Mouse (Mus musculus) layer of hippocampus, postnatal 36 days (tissue): ENCODE results near the gene Snrnp27. TPM values are rescaled to one million over a fixed set of nuclear protein-coding genes. Genes with fewer than 3 reads are reported as not detected.
A peak's percentile ranks its signal among the peaks of the same experiment; 100 is the strongest.

Experiments used
- DNase-seq, 2 experiments: peaks; one replicate each; pipeline ENCODE4 v3.0.0; 2022
- total RNA-seq, 2 experiments: library from RNA; stranded (reverse); gene quantifications; 2 replicates each; pipeline ENCODE4 v1.2.3; 2021

Gene Snrnp27
- 10 to 100 TPM; 59.1 to 62.8 TPM for total RNA-seq

DNA sequence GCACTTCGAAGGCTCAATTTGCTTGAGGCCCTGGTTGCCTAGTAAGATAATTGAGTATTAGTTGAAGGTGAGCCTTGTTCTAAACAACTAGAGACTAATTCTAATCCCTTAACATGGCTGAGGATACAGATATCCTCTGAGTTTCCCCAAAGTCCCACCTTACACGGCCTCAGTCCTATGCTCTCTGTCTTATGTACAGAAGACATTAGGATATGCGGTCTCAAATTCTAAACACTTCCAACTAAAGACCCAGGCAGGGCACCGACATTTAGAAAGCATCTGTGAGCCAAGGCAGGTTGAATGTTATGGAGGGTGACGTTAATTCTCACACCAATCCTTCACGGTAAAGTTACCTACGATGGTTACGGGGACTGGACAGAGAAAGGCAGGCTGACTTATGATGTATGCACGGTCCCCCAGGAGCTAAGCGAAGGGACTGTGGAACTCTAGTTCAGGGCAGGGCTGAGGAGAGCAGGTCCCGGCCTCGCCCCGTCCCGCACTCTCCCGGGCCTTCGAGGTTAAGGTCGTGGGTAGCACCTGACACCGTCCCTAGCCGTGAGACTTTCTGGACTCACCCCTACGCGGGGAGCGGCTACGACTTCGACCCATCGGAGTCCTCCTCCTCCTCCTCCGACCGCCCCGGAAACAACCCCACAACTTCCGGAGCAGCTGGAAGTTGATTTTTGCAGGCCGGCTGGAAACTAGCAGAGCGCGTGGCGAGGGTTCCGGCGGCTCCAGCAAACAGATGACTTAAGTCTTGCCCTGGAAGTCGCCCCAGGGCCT is at the start of gene Snrnp27:
TSS of gene Snrnp27 (minus strand) at position 651 of the 783 bp plus-strand sequence.
- DNase-seq: peak; percentile 90

DNA sequence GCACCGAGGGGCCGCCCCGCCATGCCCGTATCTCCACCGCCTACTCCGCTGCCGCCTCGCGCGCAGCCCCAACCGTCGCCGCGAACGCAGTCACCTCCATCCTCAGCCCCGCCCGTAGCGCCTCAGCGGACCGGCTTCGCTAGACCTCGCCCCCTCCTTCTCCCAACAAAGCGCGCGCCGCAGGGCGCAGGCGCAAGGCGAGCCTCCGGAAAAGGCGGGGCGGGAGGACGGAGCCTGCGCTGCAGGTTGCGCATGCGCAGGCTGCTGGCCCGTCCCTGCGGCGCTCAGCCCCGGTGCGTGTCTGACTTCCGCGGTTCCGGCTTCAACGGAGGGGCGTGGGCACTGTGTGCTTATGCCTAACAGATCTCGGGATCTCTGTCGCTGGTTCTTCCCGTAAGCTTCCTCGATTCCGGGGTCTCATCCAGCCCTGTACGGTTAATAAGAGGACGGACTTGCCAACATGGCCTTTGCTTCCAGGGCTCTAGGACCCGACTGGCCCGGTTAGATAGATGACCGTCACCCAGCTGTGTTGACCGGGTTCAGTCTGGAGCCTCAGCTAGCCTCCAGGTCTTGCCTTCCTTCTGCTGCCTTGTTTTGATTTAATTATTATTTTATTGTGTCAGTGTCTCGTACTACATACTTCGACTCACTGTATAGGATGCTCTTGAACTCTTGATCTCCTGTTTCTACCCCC is 49.0 kb upstream of the Snrnp27 start, which contains the start of gene Gmcl1:
TSS of gene Gmcl1 (minus strand) at position 201 of the 694 bp plus-strand sequence.
- DNase-seq: peak; percentile 91 to 92

DNA sequence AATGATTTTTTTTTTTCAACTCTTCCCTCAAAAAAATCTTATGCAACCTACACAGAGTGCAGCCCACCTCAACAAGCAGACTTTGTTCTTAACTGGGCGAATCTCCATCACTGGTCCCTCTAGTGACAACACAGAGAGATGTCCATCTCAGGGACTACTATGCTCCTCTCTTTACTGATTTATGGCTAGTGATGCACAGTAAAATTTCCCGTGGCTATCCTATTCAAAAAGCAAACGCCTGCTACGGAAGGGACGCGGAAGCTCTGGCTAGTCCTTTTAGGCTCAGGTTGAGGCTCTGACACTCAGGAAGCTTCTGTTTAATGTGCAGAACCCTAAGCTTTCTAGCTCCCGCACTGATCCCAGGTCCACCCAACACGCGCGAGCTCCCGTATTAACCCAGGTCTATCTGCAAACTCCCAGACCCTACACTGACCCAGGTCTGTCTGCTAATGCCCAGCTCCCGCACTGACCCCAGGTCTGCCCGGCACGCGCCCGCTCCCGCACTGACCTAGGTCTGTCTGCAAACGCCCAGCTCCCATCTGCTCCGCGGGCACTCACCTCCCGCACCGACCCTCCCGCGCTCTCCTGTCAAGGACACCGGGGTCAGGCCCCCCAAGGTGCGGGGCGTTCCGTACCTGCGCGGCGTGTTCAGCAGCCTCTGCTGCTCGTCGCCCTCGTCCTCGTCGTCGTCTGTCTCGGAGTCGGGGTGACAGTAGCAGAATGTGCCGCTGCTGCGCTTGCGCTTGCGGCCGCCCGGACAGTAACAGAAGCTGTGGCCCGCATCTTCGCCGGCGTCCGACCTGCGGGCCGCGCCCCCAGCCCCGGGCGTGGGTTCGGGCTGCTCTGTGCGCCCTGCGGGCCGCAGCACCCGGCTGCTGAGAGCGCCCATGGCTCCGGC is 48.2 kb upstream of the Snrnp27 start:
- peak in 1 of 2 experiments; percentile 4 for DNase-seq

DNA sequence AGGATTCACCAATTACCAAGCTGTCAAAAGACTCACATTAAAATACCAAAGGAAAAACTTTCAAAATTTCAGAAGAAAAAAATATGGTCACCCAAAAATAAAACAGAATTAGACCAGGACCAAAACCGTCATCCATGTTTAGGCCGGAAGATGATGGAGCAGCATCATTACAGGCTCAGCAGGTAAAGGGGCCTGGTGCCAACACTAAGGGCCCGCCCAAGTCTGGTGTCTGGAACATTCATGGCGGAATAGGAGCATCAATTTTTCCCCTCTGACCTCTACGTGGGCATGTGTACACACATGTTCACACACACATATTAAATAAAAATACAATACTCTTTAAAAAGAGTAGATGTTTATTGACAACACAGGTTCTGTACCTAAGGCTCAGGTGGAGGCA is 44.4 kb upstream of the Snrnp27 start:
- DNase-seq: no peak

DNA sequence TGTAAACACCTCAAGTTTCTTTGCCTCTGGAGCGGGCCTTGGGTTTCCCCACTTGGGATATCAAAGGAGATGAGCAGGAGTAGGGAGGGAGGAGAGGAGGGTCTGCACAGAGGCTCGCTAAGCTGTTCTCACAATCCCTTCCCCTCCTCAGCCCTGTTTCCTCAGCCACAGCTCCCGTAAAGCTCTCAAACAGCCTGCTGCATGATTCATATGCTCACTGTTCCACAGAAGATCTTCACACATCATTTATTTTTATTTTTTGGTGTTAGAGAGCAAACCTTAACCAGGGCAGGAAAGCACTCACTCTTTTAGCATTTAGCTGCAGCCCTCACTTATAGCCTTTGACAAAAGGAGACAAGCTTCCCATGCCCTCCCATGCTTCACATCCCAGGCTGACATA is 37.7 kb upstream of the Snrnp27 start:
- DNase-seq: no peak

DNA sequence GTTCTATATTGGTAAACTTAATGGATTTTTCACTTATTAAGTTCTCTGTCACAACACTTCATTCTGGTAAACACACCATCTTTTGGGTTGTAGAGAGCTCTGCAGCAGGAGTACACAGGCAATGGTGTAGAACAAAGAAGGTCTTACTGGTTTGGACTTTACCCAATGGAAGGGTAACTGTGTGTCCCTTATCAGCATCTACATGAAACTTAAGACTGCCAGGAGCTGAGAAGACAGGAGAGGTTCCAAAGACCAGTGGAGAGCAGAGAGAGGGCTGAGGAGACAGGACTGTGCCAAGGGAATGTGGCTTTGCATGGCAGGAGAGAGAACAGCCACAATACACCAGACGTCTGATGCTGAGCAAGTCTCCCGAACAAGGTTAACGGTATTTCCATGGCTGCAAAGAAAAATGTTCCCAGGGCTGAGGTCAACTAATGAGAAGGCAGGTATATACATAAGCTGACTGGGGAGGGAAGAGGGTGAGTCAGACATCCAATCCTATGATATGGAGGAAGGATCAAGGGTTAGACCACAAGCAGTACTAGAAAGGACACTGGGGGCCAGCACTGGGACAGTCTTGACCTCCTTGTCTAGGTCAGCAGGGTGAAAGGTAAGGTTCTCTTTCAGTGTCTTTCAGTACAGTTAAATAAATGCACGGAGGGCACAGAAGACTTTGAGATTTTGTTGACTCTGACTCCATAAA is 23.9 kb upstream of the Snrnp27 start:
- no peak for DNase-seq

DNA sequence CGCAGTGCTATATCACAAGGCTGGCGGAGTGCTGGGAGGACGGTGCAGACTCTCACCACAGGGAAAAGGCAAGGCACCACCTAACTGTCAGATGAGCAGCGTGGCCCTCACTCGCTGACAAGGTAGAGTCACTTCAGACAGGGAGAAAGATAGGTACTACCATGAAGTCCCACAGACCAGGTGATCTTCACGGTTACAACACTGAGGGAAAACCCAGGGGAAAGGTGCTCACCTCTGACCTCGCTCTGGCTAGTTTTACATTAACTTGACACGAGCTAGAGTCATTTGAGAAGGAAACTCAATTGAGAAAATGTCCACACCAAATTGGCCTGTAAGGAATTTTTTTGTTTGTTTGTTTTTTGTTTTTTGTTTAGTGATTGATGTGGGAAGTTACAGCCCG is 18.3 kb upstream of the Snrnp27 start:
- DNase-seq: no peak

DNA sequence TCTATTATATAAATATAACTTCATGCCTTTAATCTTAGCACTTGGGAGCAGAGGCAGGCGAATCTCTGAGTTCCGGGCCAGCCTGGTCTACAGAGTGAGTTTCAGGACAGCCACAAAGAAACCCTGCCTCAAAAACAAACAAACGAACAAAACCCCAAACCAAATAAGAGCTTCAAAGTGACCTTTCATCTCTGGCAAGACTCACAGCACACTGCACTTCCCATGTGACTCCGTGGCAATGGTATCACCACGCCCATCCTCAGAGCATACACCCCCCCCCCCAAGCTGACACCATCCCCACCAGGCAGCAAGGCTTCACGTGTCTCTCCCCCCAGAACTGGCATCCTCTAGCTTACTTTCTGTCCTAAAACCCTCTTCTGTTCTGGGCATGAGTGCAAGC is 13.6 kb upstream of the Snrnp27 start:
- DNase-seq: no peak

DNA sequence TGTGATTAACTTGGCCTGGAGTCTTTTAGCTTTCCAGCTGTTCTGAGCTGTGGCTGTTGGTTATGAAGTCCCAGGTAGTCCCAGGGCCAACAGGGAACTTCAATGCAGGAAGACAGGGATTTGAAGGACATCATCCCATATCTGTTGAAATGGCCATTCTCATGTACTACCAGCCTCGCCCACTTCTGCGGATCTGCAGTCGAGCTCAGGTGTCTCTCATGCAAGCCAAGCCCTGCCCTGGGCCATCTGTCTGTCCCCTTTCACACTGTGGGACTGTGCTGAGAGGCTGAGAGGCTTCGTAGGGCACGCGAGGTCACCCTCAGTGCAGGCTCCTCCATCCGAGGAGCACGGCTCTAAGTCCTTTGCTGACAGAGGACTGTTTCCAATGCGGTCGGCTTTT is 11.9 kb upstream of the Snrnp27 start:
- DNase-seq: no peak

DNA sequence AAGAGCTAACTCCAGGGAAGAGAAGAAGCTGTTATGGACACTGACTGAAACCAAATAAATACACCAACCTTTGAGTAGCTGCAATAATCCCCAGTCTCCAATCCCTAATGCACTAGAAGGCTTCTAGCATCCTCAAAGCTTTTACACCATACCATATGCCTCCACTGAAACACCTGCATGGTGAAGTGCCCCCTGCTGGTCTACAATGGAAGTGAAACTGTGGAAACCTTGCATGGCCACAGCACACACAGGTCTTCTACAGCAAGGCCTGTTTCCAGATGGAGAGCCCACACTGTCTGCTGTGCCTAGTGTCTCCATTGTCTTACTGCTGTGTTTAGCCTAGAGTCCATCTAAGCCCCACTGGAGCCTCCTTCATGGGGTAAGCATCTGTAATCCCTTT is 10.1 kb upstream of the Snrnp27 start:
- DNase-seq: peak in 1 of 2 experiments; percentile 20

DNA sequence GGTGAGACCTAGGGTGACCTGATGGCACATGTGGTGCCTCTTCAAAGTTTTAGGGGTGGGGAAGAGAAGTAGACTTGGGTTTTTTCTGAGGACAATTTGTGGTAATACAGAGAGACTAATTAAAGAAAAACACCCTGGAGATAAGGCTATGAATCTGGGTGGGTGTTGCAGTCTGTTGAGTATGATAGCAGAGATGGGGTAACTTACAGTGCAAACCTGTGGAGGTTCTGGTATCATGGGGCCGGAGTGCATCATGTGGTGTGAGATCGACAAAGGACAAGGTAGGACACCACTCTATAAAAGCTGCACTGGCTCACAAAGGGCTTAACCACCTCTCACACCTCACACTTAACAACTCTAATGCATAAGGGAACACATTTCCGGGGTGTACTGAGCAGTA is 5.3 kb upstream of the Snrnp27 start:
- no peak for DNase-seq

DNA sequence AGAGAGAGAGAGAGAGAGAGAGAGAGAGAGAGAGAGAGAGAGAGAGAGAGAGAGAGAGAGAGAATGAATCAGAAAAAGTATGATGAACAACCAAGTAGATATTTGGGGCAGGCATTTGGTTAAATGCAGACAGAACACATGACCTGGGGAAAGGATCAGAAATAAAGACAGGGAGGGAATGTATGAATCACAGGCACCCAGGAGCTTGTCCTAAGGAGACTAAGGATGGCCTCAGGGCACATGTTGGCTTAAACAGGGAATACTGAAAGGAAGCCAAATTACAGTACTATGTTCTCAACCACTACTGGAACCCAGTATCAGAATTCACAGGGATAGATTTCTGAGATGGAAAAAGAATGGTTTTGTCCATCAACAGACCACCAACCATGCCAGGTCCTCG is 2.6 kb upstream of the Snrnp27 start:
- no peak for DNase-seq

DNA sequence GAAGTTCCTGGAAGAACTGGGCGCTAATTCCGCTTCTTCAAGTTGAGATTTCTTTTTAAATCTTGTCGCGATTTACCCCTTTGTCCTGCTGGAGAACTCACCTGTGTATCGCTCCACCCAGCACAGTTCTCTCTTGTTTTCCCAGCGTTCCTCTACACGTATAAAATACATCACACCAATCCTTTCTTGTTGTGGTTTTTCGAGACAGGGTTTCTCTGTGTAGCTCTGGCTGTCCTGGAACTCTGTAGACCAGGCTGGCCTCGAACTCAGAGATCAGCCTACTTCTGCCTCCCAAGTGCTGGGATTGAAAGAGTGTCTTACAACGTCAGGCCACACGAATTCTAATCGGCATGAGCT is 311 bp upstream of the Snrnp27 start:
- DNase-seq: no peak

DNA sequence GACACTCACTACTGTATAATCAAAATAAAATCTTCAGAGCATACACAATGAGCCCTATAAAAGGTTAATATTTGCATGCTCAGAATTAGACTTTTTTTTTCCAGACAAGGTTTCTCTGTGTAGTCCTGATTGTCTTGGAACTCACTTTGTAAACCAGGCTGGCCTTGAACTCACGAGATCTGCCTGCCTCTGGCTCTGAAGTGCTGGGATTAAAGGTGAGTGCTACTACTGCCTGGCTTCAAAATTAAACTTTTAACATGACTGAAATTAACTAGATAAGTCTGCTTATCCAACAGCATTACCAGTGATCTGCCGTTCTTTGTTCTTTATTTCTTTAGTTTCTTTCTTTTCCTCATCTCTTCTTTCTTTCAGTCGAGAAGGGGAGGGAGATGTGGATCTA is 3.0 kb downstream of the Snrnp27 start:
- no peak for DNase-seq

DNA sequence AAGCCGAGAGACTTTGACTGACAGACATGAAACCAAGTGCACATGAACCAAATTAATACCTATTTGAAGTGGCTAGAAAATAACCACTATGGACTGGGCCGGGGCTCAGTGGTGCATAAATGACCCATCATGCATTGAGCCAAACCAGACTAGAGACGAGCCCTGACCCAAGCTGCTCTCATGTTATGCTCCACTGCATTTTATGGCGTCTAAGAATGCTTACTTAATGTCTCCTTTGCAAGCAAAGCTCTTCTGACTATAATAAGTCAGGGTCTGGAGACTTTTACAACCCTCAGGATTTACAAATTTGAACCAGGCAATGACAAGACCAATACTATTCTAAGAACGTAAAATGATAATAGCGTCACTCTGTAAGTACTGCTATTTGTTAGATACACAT is 6.0 kb downstream of the Snrnp27 start:
- DNase-seq: no peak

DNA sequence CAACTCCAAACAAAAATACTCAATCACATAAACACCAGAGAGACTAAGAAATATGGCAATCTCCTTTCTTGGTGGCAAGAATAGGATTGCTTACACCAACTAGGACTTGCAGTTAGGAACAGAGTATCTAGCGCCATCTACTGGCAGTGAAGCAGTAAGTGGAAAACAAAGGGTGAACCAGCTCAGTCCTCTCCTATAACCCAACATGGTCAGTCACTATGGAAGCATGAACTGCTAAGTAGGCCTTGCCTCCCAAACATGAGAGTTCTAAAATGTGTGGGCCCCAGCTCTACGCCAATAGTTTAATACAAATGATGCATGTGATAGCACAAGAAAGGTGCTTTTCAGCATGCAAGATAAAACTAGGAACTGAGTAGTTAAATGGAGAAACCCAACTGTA is 13.4 kb downstream of the Snrnp27 start:
- DNase-seq: peak in 1 of 2 experiments; percentile 40

DNA sequence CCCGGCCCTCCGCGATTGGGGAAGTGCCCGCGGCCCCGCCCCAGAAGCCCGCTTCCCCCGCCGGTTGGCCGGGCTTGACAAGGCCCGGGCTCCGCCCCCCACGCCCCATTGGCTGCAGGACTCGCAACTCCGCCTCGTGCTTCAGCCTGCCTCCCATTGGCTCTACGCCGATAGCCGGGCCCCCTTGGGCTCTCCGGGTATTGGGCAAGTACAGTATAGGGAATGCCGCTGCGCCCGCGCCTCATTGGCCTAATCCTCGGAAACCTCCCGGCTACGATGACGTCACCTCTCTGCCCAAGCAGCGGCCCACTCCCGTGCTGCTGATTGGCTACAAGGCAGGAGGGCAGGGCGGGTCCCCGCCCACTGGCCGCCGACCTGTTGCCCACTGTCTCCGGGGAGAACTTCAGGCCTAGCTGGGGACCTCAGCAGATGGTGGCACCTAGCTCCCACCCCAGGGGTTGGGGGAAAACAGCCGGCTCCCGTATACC is 15.0 kb downstream of the Snrnp27 start:
- peak; percentile 100 for DNase-seq

DNA sequence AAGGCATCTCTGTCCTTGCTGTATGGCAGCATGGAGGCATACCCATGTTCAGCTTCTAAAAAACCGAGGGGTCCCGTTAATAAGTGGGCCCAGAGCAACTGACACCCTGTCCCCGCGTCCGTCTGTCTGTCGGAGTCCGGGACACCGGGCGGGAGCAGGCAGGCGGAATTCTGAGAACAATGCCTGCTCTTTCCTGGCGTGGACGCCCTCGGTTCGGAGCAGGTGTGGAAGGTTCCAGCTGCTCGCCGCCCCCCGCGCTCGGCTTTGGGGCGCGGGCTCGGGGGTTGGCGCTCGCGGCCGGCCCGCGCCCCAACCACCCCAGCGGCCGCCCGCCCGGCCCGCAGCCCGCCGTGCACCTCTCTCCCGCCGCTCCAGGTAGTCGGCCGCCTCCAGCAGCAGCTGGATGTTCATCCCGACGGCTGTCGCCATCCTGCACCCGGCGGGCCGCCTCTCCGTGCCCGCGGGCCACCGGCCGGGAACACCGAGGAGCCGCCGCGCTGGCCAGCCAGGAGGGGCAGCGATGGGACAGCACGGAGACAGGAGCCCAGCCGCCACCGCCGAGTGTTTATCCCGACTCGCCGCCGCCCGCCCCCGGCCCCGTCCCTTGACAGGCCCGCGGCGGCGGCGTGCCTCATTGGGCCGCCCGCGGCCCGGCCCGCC is 15.6 kb downstream of the Snrnp27 start, which contains the start of gene Mxd1:
TSS of gene Mxd1 (minus strand) at position 582 of the 660 bp plus-strand sequence.
- peak; percentile 13 to 25 for DNase-seq

DNA sequence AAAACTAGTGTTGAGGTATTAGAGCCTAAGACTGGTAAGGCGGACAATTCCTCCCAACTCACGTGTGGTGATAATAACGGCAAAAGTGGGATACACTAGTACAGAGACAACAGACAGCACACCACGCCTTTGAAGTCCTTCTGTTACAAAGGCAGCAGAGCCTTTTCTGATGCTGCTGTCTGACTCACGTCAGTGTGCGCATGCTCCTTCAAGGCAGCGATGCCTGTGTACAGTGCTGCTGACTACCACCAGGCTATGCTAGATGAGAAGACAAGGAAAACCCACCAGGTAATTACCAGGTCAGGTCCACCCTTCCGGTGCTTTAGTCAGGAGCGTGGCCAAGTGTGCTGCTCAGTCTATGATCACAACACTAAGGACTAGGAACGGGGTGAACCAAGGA is 17.3 kb downstream of the Snrnp27 start:
- no peak for DNase-seq

DNA sequence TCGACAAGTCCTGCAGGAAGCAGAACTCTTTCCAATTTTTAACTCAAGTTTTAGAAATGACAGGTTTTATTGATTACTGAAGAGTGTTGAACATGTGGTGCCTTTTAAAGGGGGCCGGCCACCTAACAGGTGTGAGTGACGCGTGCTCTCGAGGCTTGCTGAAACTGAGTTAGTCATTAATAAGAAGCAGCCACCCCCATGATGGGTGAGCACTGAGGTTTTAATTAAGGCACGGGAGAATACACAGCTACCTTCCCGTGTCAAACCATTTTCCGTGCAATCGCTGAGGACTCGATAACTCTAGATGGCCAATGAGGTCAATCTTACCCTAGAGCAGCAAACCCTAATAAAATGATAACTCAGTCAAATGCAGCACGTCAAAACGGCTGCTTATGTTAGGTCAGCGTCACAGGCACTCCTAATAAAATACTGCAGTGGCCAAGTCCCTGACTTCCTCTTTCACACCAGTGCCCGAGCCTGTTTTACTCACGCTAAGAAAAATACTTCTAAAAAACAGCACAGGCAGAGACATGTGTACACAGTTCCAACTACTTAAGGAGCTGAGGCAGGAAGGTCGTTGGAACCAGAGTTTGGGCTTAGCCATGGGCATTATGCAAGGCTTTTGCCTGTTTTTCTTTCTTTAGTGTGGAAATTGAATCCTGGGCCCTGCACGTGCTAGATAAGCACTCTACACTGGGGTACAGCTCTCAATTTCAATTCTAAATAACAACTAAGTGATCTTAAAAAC is 18.6 kb downstream of the Snrnp27 start:
- no peak for DNase-seq

DNA sequence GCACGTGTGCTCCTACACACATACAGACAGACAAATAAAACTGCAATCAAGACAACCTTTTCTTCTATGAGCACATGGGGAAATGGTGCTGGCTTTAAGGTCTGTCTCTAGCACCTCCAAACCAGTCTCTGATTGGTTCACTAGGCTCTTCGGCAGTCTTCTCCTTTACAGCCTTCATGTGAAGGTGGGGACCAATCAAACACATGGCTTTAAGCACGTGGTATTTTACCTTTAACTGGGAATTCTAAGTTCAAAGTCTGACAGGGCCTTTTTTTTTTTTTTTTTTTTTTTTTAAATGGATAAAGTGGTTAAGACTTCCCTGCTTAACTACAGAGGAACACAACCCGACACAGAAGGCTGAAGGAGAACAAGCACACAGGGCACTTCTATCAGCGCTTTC is 19.2 kb downstream of the Snrnp27 start:
- DNase-seq: no peak
